Mouse (Mus musculus): ENCODE data around the gene Vstm2a.

Vstm2a gene

DNA sequence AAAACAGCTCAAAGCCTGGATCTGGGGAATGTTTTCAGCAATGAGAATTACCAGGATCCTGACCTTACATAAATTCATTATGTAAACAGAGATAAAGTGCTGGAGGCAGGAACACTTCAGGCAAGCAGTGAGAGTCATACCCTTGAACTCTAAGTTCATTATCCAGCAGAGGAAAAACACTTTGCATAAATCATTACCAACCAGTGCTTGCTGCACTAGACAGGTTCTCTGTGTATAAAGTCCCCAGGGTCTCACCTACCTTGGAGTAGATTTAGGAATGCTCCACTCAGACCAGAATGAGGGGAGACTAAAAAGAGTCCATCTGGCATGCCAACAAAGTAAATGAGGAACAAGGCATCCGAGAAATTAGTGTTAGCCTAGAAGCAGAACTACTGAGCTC lies 154.2 kb downstream of the Vstm2a start:
- POLR2A ChIA-PET, result no interaction called here
- CTCF ChIA-PET, result interaction anchor here in 2 of 4 experiments (1.4 to 1.7 kb wide), 2 partner anchors 33 to 151 kb away, joined by 3 to 4 read pairs; no protein-coding TSS in a partner anchor

DNA sequence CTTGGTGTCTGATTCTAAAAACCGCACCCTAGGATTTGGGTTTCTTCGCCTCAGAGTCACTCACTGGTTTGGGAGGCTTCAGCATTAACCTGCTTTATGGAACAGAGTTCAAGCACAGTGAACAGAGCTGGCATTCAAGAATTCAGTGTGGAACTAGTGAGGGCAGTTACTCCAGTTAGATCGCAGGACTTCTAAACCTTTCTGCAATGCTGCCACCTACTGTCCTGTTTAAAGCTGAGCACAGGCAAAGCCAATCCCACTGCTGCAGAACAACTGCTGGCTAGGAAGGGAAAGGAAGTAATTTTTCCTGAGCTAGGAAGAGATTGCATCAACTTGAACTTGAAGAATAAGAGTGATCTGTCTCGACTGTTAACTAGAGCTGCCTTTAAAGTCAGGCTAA lies 155.1 kb downstream of the Vstm2a start:
- POLR2A ChIA-PET, result interaction anchor here in 1 of 4 experiments (0.6 kb wide), 1 partner anchor 127 kb away, joined by 6 read pairs; no protein-coding TSS in a partner anchor
- CTCF ChIA-PET, result interaction anchor here in 3 of 4 experiments (0.5 to 1.9 kb wide), 8 partner anchors 10 to 537 kb away, joined by 3 to 14 read pairs (median 4); no protein-coding TSS in a partner anchor

DNA sequence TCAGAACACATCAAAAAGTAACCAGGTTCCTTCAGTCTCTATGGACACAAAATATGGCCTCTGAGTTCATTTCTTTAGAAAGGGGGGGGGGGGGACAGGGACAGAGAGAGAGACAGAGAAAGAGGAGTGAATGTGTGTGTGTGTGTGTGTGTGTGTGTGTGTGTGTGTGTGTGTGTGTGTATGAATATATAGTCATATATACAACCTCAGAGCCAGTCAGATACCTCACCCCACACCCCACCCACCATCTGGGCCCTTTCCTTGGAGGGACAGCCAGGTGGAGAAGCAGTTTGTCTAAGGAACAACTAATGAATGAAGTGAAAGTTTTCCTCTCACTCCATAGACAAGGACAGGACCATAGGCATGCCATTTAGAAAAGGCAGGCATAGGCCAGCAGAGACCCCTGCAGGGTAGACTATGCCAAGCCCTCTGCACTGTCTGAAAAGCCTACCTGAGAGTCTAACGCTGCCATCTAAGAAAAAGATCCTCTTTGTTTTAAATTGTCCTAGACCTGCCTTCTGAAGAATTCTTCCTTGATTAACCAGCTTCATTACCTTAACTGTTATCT lies 155.6 kb downstream of the Vstm2a start:
- POLR2A ChIA-PET, result interaction anchor here in 1 of 4 experiments (0.6 kb wide), 1 partner anchor 127 kb away, joined by 6 read pairs; no protein-coding TSS in a partner anchor
- CTCF ChIA-PET, result interaction anchor here in 3 of 4 experiments (0.6 to 1.9 kb wide), 7 partner anchors 11 to 536 kb away, joined by 3 to 14 read pairs (median 4); no protein-coding TSS in a partner anchor

DNA sequence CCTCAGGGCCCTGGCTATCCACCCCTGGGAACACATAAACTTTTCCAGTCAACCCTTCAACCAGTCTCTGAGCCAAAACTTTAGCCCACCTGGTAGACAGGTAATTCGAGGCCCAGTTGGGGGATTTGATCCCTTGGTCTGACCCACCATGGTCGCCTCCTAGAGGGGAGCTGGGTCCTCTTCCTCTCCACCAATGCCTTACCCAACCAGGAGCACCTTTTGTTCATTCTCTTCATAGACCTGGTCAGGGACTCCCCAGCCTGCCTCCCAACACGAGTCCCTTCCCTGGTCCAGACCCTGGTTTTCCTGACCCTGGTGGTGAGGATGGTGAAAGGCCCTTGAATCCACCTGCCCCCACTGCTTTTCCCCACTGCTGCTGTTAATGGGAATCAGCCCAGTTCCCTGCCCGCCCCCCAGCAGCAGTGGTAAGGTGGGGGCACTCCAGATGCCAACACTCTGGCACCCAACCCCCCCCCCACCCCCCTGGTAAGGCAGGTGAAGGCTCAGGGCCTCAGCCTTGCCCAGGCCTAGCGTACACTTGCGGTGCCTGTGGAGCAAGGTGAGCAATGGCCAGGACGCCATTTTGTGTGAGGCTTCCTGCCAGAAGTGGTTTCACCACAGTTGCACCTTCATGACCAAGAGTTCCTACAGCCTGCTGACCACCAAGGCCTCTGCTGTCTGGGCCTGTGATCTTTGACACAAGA lies 182.2 kb downstream of the Vstm2a start:
- ChIA-PET POLR2A (no interaction called here), CTCF (no interaction called here)

All from embryonic stem cell, embryonic (primary cell).